Comparison of ENCODE assay signal across 16 mouse cellular contexts in the genomic region with DNA sequence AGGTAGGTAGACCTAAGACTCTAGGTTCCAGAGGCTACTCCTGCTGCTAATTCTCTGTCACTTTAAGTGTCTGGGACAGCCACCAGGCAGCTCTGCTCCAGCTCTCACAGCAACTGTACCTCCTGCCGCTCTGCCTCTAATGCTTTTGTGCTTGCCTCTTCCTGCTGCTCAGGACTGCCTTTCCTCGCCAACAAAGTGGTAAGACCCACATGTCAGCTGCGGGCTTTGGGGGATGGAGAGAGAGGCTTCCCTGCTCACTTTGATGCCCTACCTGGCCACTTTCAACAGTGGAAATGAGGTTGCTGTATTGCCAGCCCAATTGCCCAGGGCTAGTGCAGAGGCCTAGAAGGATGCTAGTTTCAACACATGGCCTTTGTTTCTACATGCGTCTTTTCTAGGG.
"Had no signal": no experiment of that assay in that cellular context is flagged by ENCODE, and none has a peak within 500 bp of the region (broad histone marks: within the 10 kb centered on the region; RNA-seq: fewer than 3 reads in every experiment).

No protein-coding gene starts in this region.

- ATAC-seq: liver, postnatal 0 days had no signal

- H3K4me3 ChIP-seq: layer of hippocampus, adult 2 months; limb, embryonic 12.5 days; liver, embryonic 13.5 days; lung, embryonic 15.5 days; megakaryocyte, embryonic 14.5 days; midbrain, embryonic 12.5 days had no signal

- H3K27ac ChIP-seq: layer of hippocampus, adult 2 months; limb, embryonic 12.5 days; liver, embryonic 13.5 days; lung, embryonic 15.5 days; macrophage; midbrain, embryonic 12.5 days; stomach, postnatal 0 days had no signal

- H3K4me2 ChIP-seq: limb, embryonic 12.5 days; liver, embryonic 13.5 days; lung, embryonic 15.5 days; midbrain, embryonic 12.5 days had no signal

- H3K9me3 ChIP-seq: limb, embryonic 12.5 days; liver, embryonic 13.5 days; lung, embryonic 15.5 days; megakaryocyte, embryonic 14.5 days; midbrain, embryonic 12.5 days had no signal

- H3K27me3 ChIP-seq: limb, embryonic 12.5 days; liver, embryonic 13.5 days; lung, embryonic 15.5 days; midbrain, embryonic 12.5 days had no signal

- H3K9ac ChIP-seq: limb, embryonic 12.5 days; liver, embryonic 13.5 days; liver, postnatal 0 days; lung, embryonic 15.5 days; midbrain, embryonic 12.5 days had no signal

- H3K36me3 ChIP-seq: limb, embryonic 12.5 days; liver, embryonic 13.5 days; lung, embryonic 15.5 days; midbrain, embryonic 12.5 days had no signal

- DNase-seq: kidney, adult 11 months; kidney, adult 9 months; kidney, postnatal 10 days; kidney, postnatal 4 days; liver; liver, embryonic 13.5 days; liver, postnatal 0 days; lung, postnatal 14 days; right cerebral cortex, postnatal 25 days had no signal
